Mouse (Mus musculus): ENCODE data around the gene Prickle4.

Prickle4 gene

DNA sequence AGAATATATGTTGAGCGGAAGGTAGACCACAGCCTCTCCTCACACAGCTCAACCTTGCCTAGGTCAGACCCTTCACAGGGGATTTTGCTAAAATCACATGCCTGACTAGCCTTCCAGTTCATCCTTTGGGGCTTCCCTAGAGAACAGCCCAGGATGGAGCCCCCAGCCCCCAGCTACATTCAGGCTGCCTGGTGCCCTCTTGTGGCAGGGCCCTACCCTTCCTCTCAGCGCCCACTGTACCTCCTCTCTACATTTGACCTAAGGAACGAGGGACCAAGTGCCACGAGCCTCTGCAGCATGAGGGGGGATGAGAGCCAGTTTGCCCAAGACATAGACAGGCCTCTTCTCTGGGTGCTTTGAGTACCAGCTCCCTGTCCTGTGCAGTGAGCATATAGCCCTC lies 10.2 kb upstream of the Prickle4 start:
- no peak for DNase-seq

DNA sequence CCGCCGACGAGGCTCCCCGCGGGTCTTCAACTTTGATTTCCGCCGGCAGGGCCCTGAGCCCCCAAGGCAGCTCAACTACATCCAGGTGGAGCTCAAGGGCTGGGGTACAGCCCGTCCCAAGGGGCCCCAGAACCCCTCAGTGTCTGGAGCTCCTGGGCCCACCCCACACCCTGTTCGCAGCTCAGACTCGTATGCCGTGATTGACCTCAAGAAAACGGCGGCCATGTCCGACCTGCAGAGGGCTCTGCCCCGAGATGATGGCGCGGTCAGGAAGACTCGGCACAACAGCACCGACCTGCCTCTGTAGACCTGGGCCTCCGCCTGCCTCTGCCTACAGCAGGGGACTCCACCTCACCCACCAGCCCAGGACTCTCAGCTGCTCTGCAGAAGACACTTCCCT lies 9.0 kb upstream of the Prickle4 start:
- DNase-seq, result no peak

DNA sequence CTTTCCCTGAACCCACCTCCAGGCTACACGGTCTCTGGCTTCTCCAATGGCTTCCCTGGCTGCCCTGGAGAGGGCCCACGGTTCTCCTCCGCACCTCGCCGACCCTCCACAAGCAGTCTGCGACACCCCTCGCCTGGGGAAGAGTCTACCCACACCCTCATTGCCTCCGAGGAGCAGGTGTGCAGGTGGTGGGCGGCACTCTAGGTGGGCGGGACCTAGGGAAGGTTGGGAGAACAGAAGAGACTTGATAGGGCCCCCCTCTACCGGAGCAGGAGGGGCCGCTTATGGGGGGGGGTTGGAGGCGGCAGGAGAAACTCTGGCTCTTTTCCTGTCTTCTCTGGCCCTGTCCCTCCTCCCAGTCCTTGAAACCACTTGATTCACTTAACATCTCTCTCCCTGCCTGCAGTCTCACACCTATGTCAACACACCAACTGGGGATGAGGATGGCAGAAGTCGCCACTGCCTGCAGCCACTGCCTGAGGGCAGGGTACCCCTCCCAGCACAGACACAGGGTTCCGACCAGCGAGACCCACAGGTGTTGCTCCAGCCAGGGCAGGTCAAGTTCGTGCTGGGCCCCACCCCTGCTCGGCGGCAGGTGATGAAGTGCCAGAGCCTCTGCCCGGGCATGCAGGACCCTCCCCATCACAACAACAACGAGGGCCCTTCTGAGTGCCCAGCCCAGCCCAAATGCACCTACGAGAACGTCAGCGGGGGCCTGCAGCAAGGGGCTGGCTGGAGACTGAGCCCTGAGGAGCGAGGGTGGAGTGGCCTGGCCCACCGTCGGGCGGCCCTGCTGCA lies 8.2 kb upstream of the Prickle4 start:
- DNase-seq, result no peak

DNA sequence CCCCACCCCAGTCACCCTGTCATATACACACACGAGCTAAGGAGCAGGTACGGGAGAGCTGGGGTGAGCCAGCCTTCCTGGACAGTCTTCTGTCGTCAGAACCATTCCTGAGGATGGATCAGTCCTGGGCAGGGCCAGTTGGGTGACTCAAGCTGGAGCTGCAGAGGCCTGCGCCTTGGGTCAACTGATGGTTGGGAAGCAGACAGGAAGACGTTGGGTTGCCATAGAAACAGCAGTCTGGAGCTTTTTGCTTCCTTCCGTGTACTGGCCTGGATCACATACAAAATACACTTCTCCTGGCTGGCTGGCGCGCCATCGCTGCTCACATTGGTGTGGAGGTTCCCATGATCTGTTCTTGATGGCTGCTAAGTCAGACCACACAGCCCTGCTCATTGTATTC lies 7.3 kb upstream of the Prickle4 start:
- no peak for DNase-seq

DNA sequence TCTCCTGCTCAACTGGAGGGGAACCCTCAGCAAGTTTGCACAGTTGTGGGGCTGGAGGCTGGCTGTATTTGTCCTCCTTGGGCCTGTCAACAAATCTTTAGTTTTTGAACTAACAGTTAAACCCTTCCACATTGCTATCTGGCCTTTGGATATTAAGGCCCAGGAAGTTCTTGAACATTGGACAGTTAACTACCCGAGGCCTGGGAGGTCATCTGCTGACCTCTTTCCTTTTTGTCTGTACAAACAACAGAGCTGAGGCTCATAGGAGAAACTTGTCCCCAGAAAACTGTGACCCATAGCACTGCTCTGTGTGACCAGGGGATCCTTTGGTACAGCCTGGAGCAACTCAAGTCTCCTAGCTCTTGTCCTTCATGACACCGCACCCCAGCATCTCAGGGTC lies 4.5 kb upstream of the Prickle4 start:
- no peak for DNase-seq

DNA sequence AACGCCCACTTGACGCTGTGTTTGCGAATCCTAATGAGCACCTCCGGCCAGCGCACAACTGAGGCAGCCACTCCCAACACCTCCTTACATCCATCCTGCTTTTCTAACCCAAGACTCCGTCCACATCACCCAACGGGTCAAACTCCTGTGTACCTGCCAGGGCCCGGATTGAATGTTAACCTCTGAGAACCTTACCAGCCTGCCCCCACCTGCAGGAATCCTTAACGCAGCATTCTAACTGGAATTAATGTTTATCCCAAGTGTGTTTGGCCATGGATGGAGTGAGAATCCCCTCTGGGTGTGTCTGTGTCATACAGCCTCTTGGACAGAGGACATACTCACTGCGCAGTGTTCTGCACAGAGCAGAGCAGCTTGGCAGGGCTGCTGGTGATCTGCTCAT lies 3.6 kb upstream of the Prickle4 start:
- DNase-seq, result no peak

DNA sequence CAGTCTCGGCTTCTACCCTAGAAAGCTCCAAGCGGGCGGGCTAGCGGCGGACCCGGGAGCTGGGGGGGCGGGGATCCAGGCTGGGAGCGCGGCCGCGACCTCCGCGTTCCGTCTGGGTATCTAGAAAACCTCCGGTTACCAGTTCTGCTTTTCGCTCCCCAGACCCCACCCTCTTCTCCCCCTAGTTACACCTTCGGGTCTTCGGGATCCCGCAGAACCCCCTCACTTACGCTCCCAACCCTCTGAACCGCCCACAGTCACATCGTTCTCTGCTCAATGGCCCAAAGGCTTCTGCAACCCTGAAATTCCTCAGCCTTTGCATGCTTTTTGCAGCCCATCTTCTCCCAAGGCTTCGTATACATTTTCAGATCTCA lies 788 bp upstream of the Prickle4 start:
- DNase-seq, result no peak

DNA sequence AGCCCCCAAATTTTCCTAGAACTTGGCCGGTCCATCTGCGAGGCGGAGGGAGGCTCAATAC lies 264 bp downstream of the Prickle4 start, which contains the start of gene Gm21981:
Gene Gm21981, minus strand, starts transcription at position 14 of the 61 bp plus-strand sequence.
- no peak for DNase-seq

DNA sequence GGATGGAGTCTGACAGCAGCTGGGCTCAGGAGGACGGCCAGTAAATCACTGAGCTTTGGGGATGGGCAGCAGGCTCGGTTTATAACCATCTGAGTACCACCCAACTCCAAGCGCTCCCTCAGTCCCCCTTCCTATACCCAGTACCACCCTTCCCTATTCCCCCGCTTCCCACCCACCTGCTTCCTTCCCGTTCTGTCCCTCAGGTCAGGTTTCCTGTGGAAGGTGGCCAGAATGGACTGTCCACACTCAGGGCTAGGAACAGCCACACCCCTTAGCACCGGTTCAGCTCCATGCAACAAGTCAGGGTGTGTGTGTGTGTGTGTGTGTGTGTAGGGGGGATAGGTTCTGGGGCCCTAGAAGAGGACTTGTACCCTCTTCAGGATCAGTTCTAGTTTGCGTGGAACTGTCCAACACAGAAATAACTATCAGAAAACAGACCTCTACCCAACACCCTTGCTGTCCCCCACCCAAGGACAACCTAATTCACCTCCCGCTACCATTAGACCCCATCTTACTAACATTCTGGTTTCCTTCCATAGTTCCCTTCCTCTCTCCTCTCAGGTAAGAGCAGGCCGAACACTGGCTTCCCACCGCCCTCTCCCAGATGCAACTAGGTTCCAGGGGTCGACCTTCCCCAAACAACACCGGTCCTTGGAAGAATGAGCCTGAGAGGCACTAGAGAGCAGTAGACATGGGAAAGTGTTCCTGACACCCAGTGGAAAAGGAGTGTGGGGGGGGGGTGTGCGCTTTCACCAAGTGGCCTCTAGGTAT lies 680 bp downstream of the Prickle4 start:
- no peak for DNase-seq

DNA sequence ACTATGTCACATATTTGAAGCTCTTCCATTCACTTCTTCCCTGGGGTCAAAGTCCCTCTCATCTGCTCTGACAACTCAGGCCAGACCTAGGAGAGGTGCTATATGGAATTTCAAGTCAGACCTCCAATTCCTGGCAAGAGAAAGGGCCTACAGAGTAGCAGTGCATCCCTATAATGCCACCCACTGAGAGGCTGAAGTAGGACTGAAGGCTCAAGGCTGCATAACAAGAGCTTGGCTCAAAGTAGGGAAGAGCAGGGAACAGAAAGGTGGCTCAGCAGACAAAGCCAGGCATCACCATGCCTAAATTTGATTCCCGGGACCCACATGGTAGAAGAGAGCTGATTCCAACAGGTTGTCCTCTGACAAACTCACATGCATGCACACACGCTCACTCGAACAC lies 2.9 kb downstream of the Prickle4 start:
- DNase-seq, result no peak

DNA sequence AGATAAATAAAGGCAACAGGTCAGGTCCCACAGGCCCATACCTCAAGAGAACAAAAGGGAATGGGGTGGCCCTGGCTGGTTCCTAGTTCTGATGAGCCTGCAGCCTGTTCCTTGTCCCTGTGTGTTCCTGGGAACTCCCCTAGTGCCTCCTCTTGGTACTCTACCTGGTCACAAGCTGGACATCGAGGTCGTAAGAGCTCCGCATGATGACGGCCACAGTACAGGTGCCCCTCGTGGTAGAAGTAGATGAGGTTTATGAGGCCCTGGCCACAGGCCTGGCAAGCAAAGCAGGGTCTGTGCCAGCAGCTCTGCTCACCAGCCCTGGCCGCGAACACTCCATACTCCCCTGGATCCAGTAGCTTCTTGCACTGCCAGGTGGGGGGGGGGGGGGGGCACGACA lies 4.6 kb downstream of the Prickle4 start:
- DNase-seq, result no peak

DNA sequence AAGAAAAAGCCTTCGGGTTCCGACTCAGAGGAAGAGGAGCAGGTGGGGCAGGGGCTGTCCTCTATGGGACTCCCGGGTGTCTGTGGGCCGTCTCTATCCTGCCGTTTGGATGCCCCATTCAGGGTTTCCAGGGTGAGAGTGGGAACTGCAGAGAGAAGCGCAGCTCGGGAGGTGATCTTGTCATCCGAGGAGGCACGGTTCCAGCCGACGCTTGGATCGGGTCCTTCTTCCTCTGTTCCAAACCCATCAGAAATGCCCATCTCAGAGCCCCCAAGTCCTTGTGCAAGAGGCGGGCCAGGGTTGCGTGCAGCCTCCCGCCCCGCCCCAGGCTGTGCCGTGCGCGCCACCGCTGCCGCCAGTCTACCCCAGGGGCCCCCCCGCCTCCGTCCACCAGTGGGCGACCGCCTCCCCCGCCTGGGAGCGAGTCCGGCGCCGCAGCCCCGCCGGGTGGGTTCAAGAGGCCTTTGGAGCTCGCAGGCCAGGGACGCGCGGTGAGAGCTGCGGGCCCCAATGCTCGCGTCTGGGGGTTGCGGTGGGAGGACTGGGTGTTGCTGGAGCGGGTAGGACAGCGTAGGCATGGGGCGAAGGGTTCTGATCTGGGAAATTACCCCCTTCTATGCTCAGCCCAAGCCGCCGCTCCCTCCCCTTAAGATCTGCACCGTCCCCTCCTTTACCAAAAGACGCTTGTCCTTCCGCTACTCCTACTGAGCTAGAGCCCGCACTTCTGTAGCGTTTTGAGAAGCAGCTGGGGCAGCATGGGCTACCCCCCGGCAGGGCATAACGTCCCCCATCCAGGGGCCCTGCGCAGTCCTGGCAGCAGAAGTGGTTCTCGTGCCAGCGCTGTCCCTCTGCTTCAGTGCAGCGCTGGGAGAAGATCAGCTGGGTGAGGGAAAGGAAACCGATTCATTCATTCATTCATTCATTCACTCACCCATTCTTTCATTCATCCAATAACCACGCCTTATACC lies 5.6 kb downstream of the Prickle4 start, which contains the start of gene Frs3:
Gene Frs3, plus strand, starts transcription at position 423 of the 968 bp plus-strand sequence.
- peak; percentile 86 for DNase-seq

DNA sequence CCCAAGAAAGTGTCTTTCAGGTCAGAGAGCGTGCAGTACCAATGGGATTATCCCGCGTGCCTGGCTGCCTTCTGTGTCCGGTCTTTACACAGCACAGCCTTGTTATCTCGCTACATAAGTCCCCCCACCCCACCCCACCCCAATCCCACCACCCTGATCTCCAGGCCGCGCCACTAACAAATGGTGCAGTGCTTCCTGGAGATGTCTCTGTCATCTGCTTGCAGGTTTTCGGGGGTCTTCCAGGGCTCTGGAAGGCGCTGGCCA lies 6.3 kb downstream of the Prickle4 start, which contains the start of gene Tomm6:
Gene Tomm6, minus strand, starts transcription at position 43 of the 264 bp plus-strand sequence.
- no peak for DNase-seq

DNA sequence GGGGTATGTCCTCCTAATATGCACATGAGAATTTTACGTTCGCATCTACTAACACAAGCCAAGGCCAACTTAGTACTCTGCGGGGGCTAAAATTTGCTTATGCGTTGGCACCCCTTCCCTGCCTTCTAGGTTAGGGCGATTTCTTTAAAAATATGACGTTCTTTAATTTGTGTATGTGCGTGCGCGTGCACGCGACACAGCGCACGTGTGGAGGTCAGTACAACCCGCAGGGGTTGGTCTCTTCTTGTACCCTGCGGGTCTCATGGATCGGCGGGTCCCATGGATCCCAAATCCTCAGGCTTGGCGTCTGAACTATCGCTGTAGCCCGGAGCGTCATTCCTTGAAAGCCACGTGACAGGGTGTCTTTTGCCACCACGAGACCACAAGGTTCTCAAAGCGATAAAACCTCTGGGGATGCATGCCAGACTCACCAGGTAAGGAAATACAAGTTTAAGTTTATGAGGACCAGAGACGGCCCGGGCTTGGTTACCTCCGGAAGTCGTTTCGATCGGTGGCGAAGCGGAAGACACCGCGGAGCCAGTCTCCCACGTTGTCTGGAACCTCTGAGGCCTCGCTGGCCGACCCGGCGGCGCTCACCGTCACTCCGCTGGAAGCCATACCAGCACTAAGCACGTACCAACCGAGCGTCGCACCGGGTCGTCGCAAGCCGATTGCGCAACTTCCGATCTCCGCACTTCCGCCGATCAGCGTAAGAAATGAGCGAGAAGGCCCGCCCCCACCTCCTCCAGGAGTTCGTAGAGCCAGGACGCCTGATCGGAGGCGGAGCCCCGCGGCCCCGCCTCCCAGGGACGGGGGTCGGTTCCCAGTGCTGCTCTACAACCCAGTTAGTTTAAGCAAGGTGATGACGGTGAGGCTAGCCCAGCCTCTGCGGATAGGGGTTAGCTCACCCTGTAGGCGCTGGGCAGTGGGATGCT lies 6.9 kb downstream of the Prickle4 start:
- DNase-seq, result peak; percentile 96

DNA sequence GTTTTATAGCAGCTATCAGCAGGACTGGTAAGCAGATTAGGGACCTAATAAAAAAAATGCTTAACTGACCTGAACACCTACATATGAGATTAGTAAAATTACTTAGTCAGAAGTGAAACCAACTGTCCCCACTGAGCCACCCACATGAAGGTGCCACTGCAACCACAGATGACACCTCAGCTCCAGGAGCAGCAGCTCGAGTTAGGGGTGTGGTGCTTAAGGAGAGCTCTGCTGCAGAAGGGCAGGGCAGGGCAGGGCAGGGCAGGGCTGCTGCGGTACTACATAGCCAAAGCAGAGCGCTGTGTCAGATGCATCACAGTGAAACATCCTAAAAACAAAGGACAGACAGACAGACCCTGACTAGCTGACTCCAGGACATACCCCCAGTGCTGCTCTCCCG lies 11.7 kb downstream of the Prickle4 start:
- no peak for DNase-seq

DNA sequence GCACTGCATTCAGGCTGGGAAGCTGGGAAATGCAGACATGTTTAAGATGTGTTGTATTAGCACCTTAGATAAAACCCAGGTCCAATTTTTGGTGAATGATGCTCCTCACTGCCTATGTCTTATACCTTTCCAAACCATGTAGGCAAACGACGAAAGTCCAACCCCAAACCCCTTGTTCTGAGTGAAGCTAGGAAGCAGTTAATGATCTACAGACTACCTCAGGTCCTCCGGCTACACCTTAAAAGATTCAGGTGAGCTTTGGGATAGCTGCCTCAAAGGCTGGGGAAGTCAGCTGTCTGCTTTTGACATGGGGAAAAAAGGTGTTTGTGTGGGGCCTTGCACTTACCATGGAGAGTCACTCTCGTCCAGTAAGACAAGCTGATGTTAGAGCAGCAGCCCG lies 15.8 kb downstream of the Prickle4 start:
- DNase-seq, result no peak

DNA sequence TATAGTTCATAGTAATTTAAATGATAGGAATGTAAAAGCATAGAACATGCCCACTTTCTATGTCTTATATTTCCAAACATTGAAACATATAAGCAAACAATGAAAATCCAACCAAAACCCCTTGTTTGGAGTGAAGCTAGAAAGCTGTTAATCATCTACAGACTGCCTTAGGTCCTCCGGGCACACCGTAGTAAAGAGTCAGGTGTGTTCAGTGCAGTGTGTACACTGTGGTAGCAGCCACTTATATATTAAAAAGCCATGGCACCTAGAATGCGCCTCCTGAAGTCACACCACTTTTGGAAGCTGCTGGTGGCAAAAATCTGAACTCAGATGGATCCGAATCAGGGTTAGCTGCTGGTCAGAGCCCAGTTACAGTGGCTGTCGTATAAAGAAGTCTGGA lies 16.3 kb downstream of the Prickle4 start:
- no peak for DNase-seq

DNA sequence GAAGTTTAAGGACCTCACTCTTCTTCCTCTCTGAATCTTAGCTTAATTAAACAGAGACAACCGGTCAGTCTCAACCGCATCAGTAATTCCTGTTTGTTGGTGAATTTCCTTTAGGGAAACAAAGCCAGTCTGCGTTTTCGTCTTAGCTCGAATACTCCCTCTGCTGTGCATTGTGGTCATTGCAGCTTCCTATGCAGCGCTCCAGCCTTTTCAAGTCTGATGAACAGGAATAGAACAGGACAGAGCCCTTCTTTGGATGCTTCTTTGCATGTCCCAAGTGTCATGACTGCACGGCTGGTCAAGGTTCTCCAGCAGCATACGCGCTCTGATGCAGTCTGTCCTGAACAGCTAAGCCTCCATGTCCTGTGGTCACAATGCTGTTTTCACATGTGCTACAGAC lies 18.0 kb downstream of the Prickle4 start:
- DNase-seq, result no peak

DNA sequence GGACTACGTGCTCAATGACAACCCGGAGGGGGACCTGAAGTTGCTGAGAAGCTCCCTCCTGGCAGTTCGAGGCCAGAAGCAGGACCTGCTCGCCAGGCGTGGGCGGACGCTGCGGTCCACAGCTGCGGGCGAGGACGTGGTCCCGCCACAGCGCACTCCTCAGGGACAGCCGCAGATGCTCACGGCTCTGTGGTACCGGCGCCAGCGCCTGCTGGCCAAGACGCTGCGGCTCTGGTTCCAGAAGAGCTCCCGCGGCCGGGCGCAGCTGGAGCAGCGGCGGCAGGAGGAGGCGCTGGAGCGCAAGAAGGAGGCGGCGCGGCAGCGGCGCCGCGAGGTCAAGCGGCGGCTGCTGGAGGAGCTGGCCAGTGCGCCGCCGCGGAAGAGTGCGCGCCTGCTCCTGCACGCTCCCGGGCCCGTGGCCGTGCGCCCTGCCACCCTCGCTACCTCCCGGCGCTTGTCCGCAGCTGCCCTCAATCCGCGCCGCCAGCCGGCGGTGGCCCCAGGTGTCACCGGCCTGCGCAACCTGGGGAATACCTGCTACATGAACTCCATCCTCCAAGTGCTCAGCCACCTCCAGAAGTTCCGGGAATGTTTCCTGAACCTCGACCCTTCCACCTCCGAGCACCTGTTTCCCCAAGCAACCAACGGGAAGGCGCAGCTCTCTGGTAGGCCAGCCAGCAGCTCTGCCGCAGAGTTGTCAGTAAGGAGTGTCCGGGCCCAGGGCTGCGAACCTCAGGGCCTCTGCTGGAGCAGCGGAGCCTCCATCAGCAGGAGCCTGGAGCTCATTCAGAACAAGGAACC lies 22.0 kb downstream of the Prickle4 start:
- DNase-seq, result peak; percentile 46

DNA sequence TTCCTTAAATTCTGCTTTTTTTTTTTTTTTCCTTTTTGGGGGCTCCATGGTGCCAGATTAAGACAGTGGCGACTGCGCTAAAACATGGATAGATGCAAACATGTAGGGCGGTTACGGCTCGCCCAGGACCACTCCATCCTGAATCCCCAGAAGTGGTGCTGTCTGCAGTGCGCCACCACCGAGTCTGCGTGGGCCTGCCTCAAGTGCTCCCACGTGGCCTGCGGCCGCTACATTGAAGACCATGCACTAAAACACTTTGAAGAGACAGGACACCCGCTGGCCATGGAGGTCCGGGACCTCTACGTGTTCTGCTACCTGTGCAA lies 22.6 kb downstream of the Prickle4 start:
- DNase-seq, result no peak

DNA sequence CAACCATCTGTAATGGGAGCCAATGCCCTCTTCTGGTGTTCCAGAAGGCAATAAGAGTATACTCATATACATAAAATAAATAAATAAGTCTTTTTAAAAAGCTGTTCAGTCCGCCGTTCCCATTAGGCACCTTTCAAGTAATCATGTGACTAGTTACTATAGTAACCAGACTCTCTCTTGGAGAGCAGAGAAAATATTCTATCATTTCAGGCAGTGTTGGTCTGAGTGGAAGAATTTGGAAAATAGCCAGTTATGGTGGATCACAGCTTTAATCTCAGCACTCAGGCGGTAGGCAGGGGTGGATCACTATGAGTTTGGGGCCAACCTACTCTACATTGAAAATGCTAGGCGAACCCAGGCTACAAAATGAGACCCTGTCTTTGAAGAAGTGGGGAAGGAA lies 25.4 kb downstream of the Prickle4 start:
- no peak for DNase-seq

DNA sequence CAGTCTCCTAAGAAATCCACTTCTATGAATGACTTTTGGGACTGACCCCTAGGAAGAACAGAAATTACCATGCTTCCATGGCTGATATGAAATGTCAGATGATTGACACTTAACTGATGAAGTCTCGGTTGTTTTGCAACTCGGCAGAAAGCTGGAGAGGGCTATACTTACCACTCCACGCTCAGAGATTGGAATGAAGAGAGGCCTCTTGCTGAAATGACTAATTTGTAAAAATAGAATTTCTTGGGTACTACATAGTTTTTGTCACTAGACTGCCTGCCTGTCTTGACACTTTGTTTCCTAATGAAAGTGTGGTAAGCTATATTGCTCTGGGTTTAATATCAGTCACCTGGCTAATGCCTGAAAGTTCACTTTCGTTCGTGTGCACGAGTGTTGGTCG lies 30.1 kb downstream of the Prickle4 start:
- DNase-seq, result no peak
